Mouse (Mus musculus): ENCODE measurements around the gene Camta2. TPM values are rescaled to one million over a fixed set of nuclear protein-coding genes. Genes with fewer than 3 reads are reported as not detected.

Camta2 gene
- total RNA-seq, 2 experiments from 2014 or later: 38.3 to 40.0 TPM

GRCm38 (mm10) chr11:70630129-70630528 lies 57.8 kb downstream of the Camta2 start:
- DNase-seq: no peak
- intact Hi-C loops (cut with DNase I): loop anchor here (2.0 to 5.0 kb wide), 2 partner anchors 112 to 125 kb away; no protein-coding TSS in a partner anchor

GRCm38 (mm10) chr11:70629557-70629956 lies 58.3 kb downstream of the Camta2 start:
- intact Hi-C loops (cut with DNase I): no loop called here
- DNase-seq: no peak

DNA sequence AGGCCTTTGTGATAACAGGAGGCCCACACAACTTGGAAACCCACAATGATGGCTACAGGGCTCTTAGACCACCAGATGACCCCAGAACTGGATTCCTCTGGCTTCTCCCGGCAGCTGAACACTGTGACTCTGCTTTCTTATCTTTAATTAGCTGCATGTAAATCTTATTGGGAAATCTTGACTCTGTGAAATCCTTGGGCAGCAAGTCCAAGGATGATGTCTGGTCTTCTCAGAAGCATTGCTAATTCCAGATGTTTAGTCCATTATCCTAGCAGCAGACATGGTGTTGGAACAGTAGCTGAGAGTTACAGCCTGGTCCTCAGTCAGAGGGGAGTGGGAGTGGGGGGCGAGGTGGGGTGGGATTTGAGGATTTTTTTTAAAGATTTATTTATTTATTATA lies 59.5 kb downstream of the Camta2 start:
- intact Hi-C loops (cut with DNase I): no loop called here
- DNase-seq: no peak

GRCm38 (mm10) chr11:70626877-70627276 lies 61.0 kb downstream of the Camta2 start:
- intact Hi-C loops (cut with DNase I): no loop called here
- DNase-seq: no peak

GRCm38 (mm10) chr11:70625473-70625872 lies 62.4 kb downstream of the Camta2 start:
- peak; percentile 39 to 68 for DNase-seq
- intact Hi-C loops (cut with DNase I): no loop called here

GRCm38 (mm10) chr11:70623053-70623742 lies 64.7 kb downstream of the Camta2 start:
- intact Hi-C loops (cut with DNase I): no loop called here
- no peak for DNase-seq

GRCm38 (mm10) chr11:70621972-70622814 lies 65.7 kb downstream of the Camta2 start:
- peak; percentile 23 to 25 for DNase-seq
- intact Hi-C loops (cut with DNase I): no loop called here

Small RNA genes lying within 50 kb of the gene (microRNA-seq; reads per million reads assigned to microRNA genes)
- gene Mir6925: 0 to 1.1 reads per million in 2 experiments

Other genes starting within 250 kb of the Camta2 start
- 1 to 10 TPM; 7.3 to 8.5 TPM for gene Med11, start 236.2 kb downstream of the Camta2 start, total RNA-seq (2021)
- gene Zmynd15, start 228.7 kb downstream of the Camta2 start, total RNA-seq (2021): 1 to 10 TPM; 2.9 to 4.7 TPM
- gene Cxcl16, start 228.1 kb downstream of the Camta2 start, total RNA-seq (2021): 1 to 10 TPM; 7.3 to 9.5 TPM
- gene Tm4sf5, start 182.9 kb downstream of the Camta2 start, total RNA-seq (2021): 1 to 10 TPM; 1.2 to 1.3 TPM
- under 1 TPM in 1 of 2 experiments, not detected in 1; 0.45 TPM for gene Vmo1, start 173.5 kb downstream of the Camta2 start, total RNA-seq (2021)
- gene Gltpd2, start 168.9 kb downstream of the Camta2 start, total RNA-seq (2021): not detected
- 100 to 1,000 TPM; 231 to 238 TPM for gene Psmb6, start 162.7 kb downstream of the Camta2 start, total RNA-seq (2021)
- gene Gm40193, start 155.2 kb downstream of the Camta2 start, total RNA-seq (2021): not detected
- gene Pld2, start 148.0 kb downstream of the Camta2 start, total RNA-seq (2021): 1 to 10 TPM; 7.7 to 8.4 TPM
- 10 to 100 TPM; 42.2 to 44.1 TPM for gene Mink1, start 125.2 kb downstream of the Camta2 start, total RNA-seq (2021)
- gene 4930544D05Rik, start 72.3 kb downstream of the Camta2 start, total RNA-seq (2021): not detected
- not detected for gene Chrne, start 68.9 kb downstream of the Camta2 start, total RNA-seq (2021)
- gene Gp1ba, start 49.0 kb downstream of the Camta2 start, total RNA-seq (2021): under 1 TPM; 0.17 to 0.22 TPM
- gene Rnf167, start 40.9 kb downstream of the Camta2 start, total RNA-seq (2021): 10 to 100 TPM; 52.0 to 54.4 TPM
- 100 to 1,000 TPM; 438 to 444 TPM for gene Slc25a11, start 40.6 kb downstream of the Camta2 start, total RNA-seq (2021)
- gene Pfn1, start 33.5 kb downstream of the Camta2 start, total RNA-seq (2021): 100 to 1,000 TPM; 326 to 379 TPM
- 1,000 to 10,000 TPM; 1,878 to 1,971 TPM for gene Eno3, start 30.9 kb downstream of the Camta2 start, total RNA-seq (2021)
- 10 to 100 TPM; 83.4 to 84.4 TPM for gene Spag7, start 18.7 kb downstream of the Camta2 start, total RNA-seq (2021)
- 1 to 10 TPM; 3.0 to 4.7 TPM for gene Inca1, start 12.1 kb upstream of the Camta2 start, total RNA-seq (2021)
- 100 to 1,000 TPM; 322 to 323 TPM for gene Kif1c, start 12.4 kb upstream of the Camta2 start, total RNA-seq (2021)
- gene Zfp3, start 76.1 kb upstream of the Camta2 start, total RNA-seq (2021): 1 to 10 TPM; 8.3 to 8.7 TPM
- under 1 TPM; 0.29 to 0.55 TPM for gene Scimp, start 124.5 kb upstream of the Camta2 start, total RNA-seq (2021)
- gene Rabep1, start 156.7 kb upstream of the Camta2 start, total RNA-seq (2021): 10 to 100 TPM; 32.8 to 34.8 TPM

Data from heart, postnatal 14 days (tissue).